Mouse (Mus musculus): ENCODE measurements around the gene Bdnf.
A peak's percentile ranks its signal among the peaks of the same experiment; 100 is the strongest.

Bdnf gene

GRCm38 (mm10) chr2:109706524-109706923 lies 32.0 kb downstream of the Bdnf start:
- DNase-seq (ENCODE audit: low read depth, low spot score), result no peak

DNA sequence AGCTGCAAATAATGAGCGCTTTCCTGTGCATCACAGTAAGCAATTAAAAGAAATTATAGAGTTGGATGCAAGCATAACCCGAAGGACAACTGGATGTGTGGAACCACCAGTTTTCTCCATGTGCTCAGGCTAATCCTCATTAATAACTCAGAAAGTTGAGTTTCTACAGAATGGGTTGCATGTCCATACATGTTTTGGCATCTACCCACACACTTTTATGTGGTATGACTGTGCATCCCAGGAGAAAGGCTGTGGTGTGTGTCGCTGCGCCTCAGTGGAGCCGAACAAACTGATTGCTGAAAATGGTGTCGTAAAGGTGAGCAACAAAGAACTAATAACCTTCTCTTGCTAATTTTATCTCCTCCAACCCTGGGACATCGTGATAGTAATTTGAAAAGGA lies 34.8 kb downstream of the Bdnf start:
- no peak for DNase-seq (ENCODE audit: low read depth, low spot score)

GRCm38 (mm10) chr2:109711049-109711448 lies 36.5 kb downstream of the Bdnf start:
- no peak for DNase-seq (ENCODE audit: low read depth, low spot score)

- no peak for DNase-seq (ENCODE audit: low read depth, low spot score)
Measured at GRCm38 (mm10) chr2:109725261-109725660, 50.8 kb downstream of the Bdnf start.

DNA sequence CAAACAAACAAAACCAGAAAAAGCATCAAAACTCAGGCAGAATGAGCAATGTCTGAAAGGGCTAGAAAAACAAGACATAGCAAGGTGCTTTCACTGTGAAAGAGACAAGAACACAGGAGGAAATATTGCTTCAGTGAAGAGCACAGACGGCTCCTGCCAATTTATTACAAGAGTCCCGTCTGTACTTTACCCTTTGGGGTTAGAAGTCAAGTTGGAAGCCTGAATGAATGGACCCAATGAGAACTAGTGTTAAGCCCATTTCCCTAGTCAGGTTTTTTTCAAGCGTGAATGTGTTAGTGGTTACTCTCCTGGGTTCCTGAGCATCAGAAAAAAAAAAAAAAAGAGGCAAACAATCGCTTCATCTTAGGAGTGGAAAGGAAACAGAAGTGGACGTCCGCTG lies 51.3 kb downstream of the Bdnf start:
- no peak for DNase-seq (ENCODE audit: low read depth, low spot score)

DNA sequence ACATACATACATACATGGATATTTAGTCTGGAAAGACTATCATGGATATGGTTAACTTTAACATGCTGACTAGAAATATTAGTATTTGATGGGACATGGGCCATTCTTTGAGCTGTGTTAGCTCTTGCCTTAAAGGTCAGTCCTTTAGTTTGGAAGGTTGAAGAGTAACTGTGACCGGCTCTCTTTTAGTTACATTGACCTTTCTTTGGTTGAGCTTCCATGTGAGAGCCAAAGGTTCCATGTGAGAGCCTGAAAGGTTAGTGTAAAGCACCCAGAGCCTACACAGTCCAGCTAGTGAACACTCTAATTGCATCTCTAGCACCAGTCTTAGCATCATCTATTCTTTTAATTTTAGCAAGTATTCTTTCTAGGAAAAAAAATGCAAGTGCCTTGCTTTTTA lies 54.7 kb downstream of the Bdnf start:
- DNase-seq (ENCODE audit: low read depth, low spot score), result no peak

DNA sequence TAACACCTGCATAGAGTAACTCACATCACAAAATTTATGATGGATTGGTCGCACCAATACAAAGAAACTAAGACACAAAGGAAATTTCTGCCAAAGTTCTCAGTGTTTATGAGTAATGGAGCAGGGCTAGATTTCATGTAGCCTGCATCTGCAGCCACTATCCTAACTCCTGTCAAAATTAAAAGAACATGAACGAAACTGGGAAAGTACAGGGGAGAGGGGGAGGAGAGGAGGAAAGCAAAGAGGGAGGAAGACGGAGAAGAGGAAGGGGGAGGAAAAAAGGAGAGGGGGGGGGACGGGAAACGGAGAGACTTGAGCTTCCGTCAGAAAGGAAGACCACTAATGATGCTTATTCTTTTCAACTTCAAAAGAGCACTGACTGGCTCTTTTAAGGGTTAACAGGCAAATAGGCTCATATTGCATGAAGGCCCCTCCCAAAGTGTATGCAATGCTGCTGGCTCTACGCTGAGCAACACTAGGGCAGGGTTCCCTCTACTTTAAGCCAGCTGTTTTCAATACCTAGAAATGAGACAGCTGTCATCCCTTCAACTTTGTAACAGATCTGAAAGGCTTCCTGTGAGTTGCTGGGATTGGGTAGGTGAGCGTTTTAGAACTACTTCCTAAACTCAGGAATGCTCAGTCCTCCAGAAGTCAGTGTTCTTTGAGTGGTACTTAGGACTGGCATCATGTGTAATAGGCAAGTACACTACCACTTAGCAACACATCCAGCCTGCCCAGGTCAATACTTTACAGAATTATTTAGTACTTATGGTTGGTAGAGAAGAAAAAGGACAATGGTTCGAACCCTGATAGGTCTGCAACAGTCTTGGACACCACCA lies 58.9 kb downstream of the Bdnf start:
- DNase-seq (ENCODE audit: low read depth, low spot score), result no peak

- DNase-seq (ENCODE audit: low read depth, low spot score), result no peak
Measured at GRCm38 (mm10) chr2:109734228-109734627, 59.7 kb downstream of the Bdnf start.

DNA sequence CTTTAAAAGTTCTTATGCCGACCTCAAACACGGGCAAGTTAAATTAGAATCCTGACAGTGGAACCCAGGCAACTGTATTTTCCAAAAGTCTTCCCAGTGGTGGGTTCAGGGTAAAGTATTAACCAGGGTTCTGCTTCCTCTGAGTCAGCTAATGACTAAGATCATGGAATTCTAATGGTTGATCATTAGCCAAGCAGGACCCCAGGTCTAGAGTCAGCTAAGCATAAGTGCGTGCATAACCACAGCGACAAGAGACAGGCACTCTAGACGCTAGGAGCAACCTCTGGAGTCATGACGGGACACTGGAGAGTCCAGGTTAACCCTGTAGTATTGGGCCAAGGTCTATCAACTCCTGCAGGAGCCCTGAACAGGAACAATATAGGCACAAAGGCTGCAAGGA lies 60.2 kb downstream of the Bdnf start:
- no peak for DNase-seq (ENCODE audit: low read depth, low spot score)

DNA sequence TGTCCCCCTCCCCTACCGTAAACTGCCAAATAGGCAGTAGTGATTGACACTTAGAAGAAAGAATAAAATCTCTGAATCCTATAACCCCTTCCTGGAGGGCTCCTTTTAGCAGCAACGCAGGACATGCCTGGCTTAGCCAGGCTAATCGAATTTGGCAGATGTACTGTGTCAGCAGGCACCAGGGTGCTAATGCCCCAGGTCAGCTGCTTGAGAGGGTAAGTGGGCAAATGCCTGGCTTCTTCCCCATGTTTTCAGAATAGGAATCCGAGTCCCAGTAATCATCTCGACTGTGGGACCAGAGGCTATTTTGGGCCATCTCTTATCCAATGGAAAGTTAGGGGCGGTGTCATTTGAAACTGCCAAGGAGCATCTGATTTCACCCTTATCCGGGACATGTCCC lies 60.8 kb downstream of the Bdnf start:
- DNase-seq (ENCODE audit: low read depth, low spot score), result no peak

DNA sequence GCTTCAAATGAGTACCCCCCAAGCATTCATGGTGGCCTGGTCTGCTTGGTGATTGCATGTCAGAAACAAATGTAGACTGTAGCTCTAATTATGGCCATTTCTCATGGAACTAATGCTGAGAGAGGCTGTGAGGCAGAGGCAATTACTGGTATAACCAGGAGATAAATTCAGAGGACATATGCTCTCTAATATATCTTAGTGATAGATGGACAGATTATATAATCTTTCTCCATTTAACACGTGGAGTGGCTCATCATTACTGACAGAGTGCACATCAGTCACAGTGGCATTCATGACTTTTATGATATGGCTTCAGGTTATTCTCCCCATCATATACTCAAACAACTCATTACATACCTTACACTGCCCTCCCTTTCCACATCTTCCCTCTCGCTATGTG lies 61.8 kb downstream of the Bdnf start:
- DNase-seq (ENCODE audit: low read depth, low spot score), result no peak

DNA sequence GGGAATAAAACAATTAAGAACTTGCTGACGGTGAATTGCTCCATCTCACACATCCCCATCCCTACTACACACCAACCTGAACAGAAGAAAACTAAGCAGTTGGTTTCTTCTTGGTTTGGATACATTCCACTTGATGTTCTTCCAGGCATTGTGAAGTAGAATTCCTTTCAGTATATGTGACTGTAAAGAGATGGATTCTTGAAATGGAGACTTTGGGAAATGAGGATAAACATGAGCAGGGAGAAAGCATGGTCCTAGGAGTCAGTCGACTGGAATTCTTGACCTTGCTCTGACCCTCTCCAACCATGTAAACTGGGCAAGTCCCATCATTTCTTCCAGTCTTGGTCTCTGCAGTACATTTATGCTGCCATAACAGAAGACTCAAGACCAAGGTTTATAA lies 63.8 kb downstream of the Bdnf start:
- DNase-seq (ENCODE audit: low read depth, low spot score), result no peak

DNA sequence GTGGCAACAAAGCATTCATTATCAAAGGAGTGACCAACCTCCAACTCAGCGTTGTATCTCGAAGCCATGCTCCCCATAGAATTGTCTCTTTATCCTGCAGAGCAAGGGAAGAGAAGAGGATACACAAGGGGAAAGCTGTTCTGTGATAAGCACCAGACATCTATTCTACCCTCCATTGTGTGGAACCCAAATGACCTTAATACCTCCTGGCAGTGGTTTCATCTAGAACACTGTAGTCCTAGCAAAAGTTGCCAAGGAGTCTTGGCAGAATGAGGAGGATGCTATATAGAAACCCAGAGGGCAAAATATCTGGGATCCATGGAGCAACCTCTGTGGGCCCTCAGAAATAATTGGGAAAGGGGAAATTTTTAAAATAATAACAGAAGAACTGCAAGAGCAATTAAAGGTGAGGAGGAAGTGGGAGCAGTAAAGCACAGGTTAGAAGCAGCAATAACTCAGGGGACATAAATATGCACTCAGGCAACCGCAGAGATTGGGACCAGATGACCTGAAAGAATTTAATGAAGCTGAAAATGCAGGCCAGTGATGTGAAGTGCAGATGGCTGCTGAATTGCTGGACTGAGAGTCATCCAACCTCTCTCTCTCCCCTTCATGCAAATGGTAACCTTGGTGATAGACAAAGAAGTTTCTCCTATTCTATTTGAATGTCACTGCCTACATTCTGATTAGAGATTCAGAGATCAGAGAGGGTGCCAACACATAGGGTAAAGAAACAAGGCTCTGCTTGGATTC lies 68.9 kb downstream of the Bdnf start:
- peak; percentile 58 for DNase-seq (ENCODE audit: low read depth, low spot score)

DNA sequence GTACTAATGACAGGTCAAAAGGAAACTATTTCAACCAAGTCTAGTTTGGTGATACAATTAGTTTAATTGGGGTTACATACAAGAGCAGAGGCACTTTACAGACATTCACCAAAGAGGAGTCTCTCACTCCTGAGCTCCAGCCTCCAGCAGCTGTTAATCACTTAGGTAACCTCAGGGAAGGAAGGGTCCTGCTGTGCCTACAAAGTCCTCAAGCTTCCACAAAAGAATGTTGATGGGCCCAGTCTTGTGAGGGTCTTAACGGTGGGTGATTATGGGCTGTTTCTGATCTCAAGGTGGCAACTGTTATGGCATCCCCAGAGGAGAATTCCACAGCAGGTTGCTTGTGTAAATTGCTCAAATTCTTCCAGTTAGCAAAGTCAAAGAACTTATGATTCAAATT lies 71.7 kb downstream of the Bdnf start:
- DNase-seq (ENCODE audit: low read depth, low spot score), result no peak

DNA sequence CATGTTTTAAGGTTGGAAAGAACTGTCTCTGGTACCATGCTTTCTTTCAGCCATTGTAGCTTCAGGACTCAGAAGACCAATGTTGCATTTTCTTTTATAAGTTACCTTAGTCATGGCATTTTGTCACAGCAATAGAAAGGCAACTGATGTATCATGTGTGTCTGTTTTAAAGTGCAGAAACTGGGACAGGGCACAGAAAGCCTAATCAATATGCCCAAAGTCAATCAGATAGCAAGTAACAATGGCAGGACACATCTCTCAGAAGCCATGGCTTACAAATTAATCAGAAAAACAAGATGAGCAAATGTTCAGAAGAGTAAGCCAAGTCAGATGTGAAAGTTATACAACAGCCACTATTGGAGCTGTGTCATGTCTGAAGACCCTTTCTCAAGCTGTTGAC lies 73.9 kb downstream of the Bdnf start:
- DNase-seq (ENCODE audit: low read depth, low spot score), result no peak

DNA sequence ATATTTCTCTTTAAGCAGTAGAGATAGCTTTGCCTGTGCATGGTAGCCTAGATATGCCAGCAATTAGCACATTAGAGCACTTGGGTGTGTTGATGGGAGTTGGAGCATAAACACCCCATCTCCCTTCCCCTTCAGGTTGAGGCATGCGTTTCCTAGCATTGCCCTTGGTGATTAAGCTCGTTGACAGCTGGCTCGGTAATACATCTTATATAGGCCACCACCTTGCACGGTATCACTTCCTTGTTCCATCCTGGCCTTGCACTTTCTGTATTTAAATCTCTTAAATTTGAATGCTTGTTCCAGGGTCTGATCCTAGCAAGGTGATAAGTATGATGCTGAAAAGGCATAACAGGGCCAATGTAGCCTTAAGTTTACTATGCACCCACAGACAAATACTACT lies 74.3 kb downstream of the Bdnf start:
- no peak for DNase-seq (ENCODE audit: low read depth, low spot score)

GRCm38 (mm10) chr2:109749964-109750363 lies 75.5 kb downstream of the Bdnf start:
- DNase-seq (ENCODE audit: low read depth, low spot score), result no peak

- DNase-seq (ENCODE audit: low read depth, low spot score), result no peak
Measured at GRCm38 (mm10) chr2:109750484-109750883, 76.0 kb downstream of the Bdnf start.

DNA sequence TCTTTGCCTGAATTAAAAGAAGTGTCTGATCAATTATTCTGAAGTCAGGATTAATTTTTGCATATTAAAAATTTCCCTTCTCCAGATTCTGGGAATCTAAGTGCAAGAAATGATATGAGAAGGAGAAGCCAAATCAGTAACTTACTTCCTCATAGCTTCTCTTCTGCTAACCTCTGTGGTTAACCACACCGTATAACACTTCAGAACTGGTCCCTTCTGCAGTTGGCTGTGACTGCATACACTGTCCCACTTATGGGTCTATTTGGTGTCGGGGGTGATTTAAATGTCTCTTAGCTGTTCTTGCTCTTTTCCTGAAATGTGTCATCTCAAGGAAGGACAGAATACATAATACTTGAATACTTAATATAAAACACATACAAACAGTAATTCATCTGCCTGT lies 81.8 kb downstream of the Bdnf start:
- no peak for DNase-seq (ENCODE audit: low read depth, low spot score)

DNA sequence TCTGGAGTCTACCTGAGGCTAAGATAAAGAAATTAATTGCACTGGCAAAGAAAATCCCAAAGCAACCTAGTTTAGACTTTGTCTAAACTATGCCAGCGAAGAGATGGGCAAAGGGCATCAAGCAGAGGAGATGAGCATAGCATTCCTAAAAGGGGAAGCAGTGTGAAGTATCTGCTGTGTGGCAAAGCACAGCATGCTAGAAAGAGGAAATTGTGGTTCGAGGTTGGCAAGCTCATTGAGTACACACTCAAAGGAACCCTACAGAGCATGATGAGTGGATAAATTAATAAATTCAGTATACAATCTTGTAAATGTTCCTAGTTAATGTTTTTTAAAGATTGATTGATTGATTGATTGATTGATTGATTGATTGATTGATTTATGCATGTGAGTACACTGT lies 92.3 kb downstream of the Bdnf start:
- no peak for DNase-seq (ENCODE audit: low read depth, low spot score)

DNA sequence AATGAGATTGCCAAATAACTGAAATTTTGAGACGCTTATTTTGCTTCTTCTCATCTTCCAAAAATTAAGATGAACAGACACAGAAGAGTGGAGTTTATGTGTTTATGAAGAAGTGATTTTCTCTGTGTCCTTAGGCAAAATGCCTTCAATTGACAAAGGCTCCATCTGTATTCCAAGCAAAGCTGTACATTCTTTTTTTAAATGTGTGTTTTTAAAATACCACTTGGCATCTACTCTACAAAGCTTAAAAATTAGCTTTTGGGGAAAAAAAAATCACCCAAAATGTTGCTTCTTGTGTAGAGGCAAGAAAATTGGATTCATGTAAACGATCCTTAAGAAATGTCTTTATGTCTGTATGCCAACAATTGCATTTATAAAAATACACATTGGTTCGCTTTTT lies 94.3 kb downstream of the Bdnf start:
- no peak for DNase-seq (ENCODE audit: low read depth, low spot score)

DNA sequence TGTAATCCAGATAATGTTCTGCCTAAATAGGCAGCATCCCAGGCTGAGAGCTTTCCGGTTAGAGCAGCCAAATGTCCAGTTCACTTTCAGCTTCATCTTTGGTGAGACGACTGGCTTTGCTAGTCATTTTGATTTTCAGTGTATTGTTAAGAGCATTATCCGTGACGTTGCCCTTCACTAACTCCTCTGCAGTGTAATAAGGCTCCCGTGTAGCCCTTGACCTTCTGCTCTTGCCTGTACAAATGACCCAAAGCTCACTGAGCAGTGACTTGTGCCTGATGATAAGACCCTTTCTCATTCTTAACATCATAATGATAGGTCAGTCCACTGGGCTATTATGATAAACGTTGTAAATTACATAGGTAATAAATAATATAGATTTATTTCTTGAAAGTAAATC lies 101.9 kb downstream of the Bdnf start:
- DNase-seq (ENCODE audit: low read depth, low spot score), result no peak
